Mouse (Mus musculus) T-cell, adult 2 months (primary cell): ENCODE measurements at regions not wholly inside any gene's neighbourhood (a gene's known extent, or its start where the extent isn't known, plus 50 kb on each side); places are given as distances from the start of the nearest gene placed in this dataset.
"Not testable (repeated sequence)": the region's sequence is repeated elsewhere in the genome, so short reads cannot be mapped to it uniquely, and the experiment has no call there.

ENCODE experiments used
- DNase-seq: peaks from one replicate; pipeline ENCODE4 v3.0.0; 2022; ENCODE audit warnings: low spot score

DNA sequence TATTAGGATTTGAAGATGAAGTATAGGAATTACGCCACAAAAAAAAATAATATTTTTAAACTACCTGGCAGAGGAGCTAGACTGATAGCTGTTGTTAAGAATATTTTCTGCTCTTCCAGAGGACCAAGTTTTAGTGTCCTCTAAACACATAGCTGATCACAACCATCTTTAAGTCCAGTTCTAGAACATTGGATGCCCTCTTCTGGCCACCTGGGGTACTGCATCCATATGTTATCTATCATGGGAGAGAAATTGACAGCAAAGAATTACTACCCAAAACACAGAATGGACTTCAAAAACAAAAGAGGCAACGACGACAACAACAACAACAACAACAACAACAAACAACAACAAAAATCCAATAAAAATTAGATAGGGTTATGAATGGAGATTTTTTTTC lies 71.0 kb upstream of the Prl4a1 start:
- DNase-seq: peak; percentile 12

- not testable (repeated sequence) for DNase-seq
Observed at GRCm38 (mm10) chr13:27960421-27960820, 55.6 kb upstream of the Prl4a1 start.

DNA sequence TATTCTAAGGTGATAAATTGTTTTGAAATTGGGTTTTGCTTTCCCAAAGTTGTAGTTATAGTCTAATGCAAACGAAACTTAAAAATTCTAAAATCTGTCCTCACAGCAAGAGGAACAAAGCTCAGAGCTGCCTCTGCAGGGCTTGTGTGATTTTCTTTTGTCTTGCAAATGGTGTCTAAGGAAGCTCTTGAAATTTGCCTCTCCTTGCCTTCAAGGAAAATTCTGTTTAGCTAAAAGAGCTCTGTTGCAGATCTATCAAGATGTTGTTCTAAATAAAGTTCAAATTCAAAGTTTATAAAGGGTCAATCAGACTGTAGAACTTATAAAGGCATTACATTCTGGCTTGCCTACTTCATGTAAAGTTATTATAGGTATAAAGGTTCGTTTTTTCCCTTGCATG lies 53.6 kb upstream of the Prl4a1 start:
- DNase-seq: not testable (repeated sequence)

DNA sequence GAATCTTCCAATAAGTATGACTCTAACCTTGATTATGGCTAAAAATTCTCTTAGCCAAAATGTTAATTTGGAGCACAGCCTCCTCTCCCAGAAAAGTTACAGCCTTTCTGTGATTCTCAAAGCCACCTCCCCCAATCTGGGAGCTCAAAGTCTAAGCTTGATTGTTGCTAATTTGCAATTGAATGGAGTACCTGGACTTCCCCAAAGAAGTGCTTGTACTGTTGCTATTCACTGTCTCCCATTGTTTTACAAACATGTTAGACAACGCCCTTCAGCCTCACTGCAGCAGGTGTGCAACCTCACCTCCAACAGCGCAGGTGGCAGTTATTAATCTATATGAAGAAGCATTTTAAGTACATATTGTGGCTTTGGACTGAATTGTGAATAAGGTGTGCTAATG lies 50.0 kb upstream of the Prl4a1 start:
- DNase-seq: not testable (repeated sequence)
